Mouse (Mus musculus) intestine, embryonic 14.5 days (tissue): ENCODE measurements around the gene Chrnd. TPM values are rescaled to one million over a fixed set of nuclear protein-coding genes. Genes with fewer than 3 reads are reported as not detected.

Experiments
- ATAC-seq: fragments of 200-750 bp; cut with Nextera tagmentation; replicated peaks from 2 replicates; pipeline ENCODE4 v1.8.0; 2017; ENCODE audit warnings: low read depth, moderate number of reproducible peaks, moderate TSS enrichment, moderate library complexity; ENCODE audit not compliant: low FRiP score, low TSS enrichment
- DNase-seq: peaks from one replicate; pipeline ENCODE4 v3.0.0-alpha.2; 2018; ENCODE audit warnings: low spot score
- H3K27ac ChIP-seq: fragments of 300-500 bp; sonication (generic); 2 replicates; pipeline ENCODE4 v1.5.1; 2014; ENCODE audit warnings: low read depth, mild to moderate bottlenecking, control low read depth
- H3K27me3 ChIP-seq: fragments of 300-500 bp; sonication (generic); replicated peaks from 2 replicates; pipeline ENCODE4 v1.6.1; 2014; ENCODE audit warnings: low read length, control low read depth; ENCODE audit not compliant: control insufficient read depth, insufficient read depth
- H3K36me3 ChIP-seq: fragments of 300-500 bp; sonication (generic); 2 replicates; pipeline ENCODE4 v1.6.1; 2014; ENCODE audit warnings: low read length, control low read depth; ENCODE audit not compliant: control insufficient read depth, insufficient read depth
- H3K4me1 ChIP-seq: fragments of 300-500 bp; sonication (generic); replicated peaks from 2 replicates; pipeline ENCODE4 v1.6.1; 2014; ENCODE audit warnings: low read length, control low read depth, mixed read lengths; ENCODE audit not compliant: control insufficient read depth, insufficient read depth
- H3K4me2 ChIP-seq: fragments of 300-500 bp; sonication (generic); 2 replicates; pipeline ENCODE4 v1.6.1; 2014; ENCODE audit warnings: low read length
- H3K4me3 ChIP-seq: fragments of 300-500 bp; sonication (generic); 2 replicates; pipeline ENCODE4 v1.5.1; 2014; ENCODE audit warnings: low read depth, low read length, control low read depth, mixed read lengths
- H3K9ac ChIP-seq: fragments of 300-500 bp; sonication (generic); 2 replicates; pipeline ENCODE4 v1.6.1; 2014; ENCODE audit warnings: mild to moderate bottlenecking, low read length
- H3K9me3 ChIP-seq: fragments of 300-500 bp; sonication (generic); 2 replicates; pipeline ENCODE4 v1.6.1; 2016; ENCODE audit warnings: low read length, control low read depth; ENCODE audit not compliant: control insufficient read depth
- WGBS: fragments of 180-500 bp; shearing (Covaris S2); extraction: QIAGEN DNeasy Blood & Tissue Kit; methylation state at CpG from one replicate; pipeline ENCODE4 v1.1.7; 2014; 5-methylcytosine and 5-hydroxymethylcytosine counted together
- polyA plus RNA-seq: library from polyadenylated mRNA; unstranded; fragments of >200 nt; fragmentation: Nextera tagmentation; extraction: Ambion mirVana; gene quantifications from 2 replicates; pipeline ENCODE4 v1.2.1, GENCODE M21; 2014

Chrnd gene
- polyA plus RNA-seq: not detected in 2 replicates

- H3K4me3 ChIP-seq: no peak within 1 kb of the TSS
- WGBS: 31% methylated on average over 4 of the region's 4 CpGs
- ATAC-seq (no peak), DNase-seq (no peak)
- 0 out of 2 replicates have a peak, but pooled peaks cover 4% of the 10 kb centered on the region for H3K4me1 ChIP-seq
- H3K9ac ChIP-seq: no peak within 1 kb of the TSS
- no peaks in the 10 kb centered on the region for H3K36me3 ChIP-seq
- H3K4me2 ChIP-seq: no peak within 1 kb of the TSS
- no peak within 1 kb of the TSS for H3K27ac ChIP-seq
- no peaks in the 10 kb centered on the region for H3K9me3 ChIP-seq
- H3K27me3 ChIP-seq: peaks cover 21% of the 10 kb centered on the region
These were observed at the start of gene Chrnd for GRCm38 (mm10) chr1:87190429-87190828. TSS of gene Chrnd (plus strand) at chr1:87190607.

GRCm38 (mm10) chr1:87141550-87141949 is 48.9 kb upstream of the Chrnd start:
- no peak overlapping the region for H3K4me3 ChIP-seq
- DNase-seq (no peak), ATAC-seq (no peak)
- no peaks in the 10 kb centered on the region for H3K36me3 ChIP-seq
- H3K4me2 ChIP-seq: no peak overlapping the region
- H3K9me3 ChIP-seq: no peaks in the 10 kb centered on the region
- 79% methylated on average over 4 of the region's 4 CpGs for WGBS
- H3K27me3 ChIP-seq: peaks cover 8% of the 10 kb centered on the region; the same call in 1 of the 2 replicates
- 0 out of 2 replicates have a peak, but pooled peaks cover 9% of the 10 kb centered on the region for H3K4me1 ChIP-seq
- no peak overlapping the region for H3K9ac ChIP-seq
- no peak overlapping the region for H3K27ac ChIP-seq

- H3K27ac ChIP-seq: no peak overlapping the region
- H3K9me3 ChIP-seq: no peaks in the 10 kb centered on the region
- no peaks in the 10 kb centered on the region for H3K36me3 ChIP-seq
- peaks cover 8% of the 10 kb centered on the region; the same call in 1 of the 2 replicates for H3K27me3 ChIP-seq
- no peak overlapping the region for H3K4me2 ChIP-seq
- H3K4me1 ChIP-seq: 0 out of 2 replicates have a peak, but pooled peaks cover 9% of the 10 kb centered on the region
- ATAC-seq: no peak
- no peak for DNase-seq
- H3K9ac ChIP-seq: no peak overlapping the region
- H3K4me3 ChIP-seq: no peak overlapping the region
- 39% methylated on average over 9 of the region's 9 CpGs for WGBS
These were observed 48.0 kb upstream of the Chrnd start for GRCm38 (mm10) chr1:87142456-87142855.

GRCm38 (mm10) chr1:87143141-87143540 is 47.3 kb upstream of the Chrnd start:
- no peak overlapping the region for H3K9ac ChIP-seq

GRCm38 (mm10) chr1:87149422-87149821 is 41.0 kb upstream of the Chrnd start:
- Histone ChIP-seq H3K27me3 (peaks cover 63% of the 10 kb centered on the region), H3K9me3 (no peaks in the 10 kb centered on the region), H3K27ac (no peak overlapping the region), H3K9ac (no peak overlapping the region), H3K4me2 (no peak overlapping the region), H3K4me1 (peaks cover 7% of the 10 kb centered on the region; the same call in 1 of the 2 replicates), H3K4me3 (no peak overlapping the region), H3K36me3 (no peaks in the 10 kb centered on the region)
- ATAC-seq (no peak), DNase-seq (no peak)
- 32% methylated on average over 13 of the region's 13 CpGs for WGBS

More at GRCm38 (mm10) chr1:87143141-87143540, 47.3 kb upstream of the Chrnd start:
- no peak overlapping the region for H3K4me2 ChIP-seq
- H3K27ac ChIP-seq: no peak overlapping the region
- WGBS: 78% methylated on average over 10 of the region's 10 CpGs
- H3K4me1 ChIP-seq: 0 out of 2 replicates have a peak, but pooled peaks cover 9% of the 10 kb centered on the region
- no peak overlapping the region for H3K4me3 ChIP-seq
- ATAC-seq (no peak), DNase-seq (no peak)
- peaks cover 11% of the 10 kb centered on the region; the same call in 1 of the 2 replicates for H3K27me3 ChIP-seq
- H3K9me3 ChIP-seq: no peaks in the 10 kb centered on the region
- no peaks in the 10 kb centered on the region for H3K36me3 ChIP-seq

- Histone ChIP-seq H3K36me3 (no peaks in the 10 kb centered on the region), H3K4me3 (no peak overlapping the region), H3K27ac (no peak overlapping the region), H3K4me2 (no peak overlapping the region), H3K9ac (no peak overlapping the region), H3K4me1 (peaks cover 7% of the 10 kb centered on the region; the same call in 1 of the 2 replicates), H3K27me3 (peaks cover 75% of the 10 kb centered on the region), H3K9me3 (no peaks in the 10 kb centered on the region)
- ATAC-seq (no peak), DNase-seq (no peak)
- 88% methylated on average over 6 of the region's 6 CpGs for WGBS
These were observed 39.1 kb upstream of the Chrnd start for GRCm38 (mm10) chr1:87151286-87151685.

GRCm38 (mm10) chr1:87153776-87154500 is 36.5 kb upstream of the Chrnd start:
- H3K36me3 ChIP-seq: no peaks in the 10 kb centered on the region
- H3K27me3 ChIP-seq: peaks cover 96% of the 10 kb centered on the region
- peak overlapping the region; percentile 31 for H3K4me3 ChIP-seq
- H3K4me2 ChIP-seq: peak overlapping the region; percentile 55
- no peak for ATAC-seq
- under 1% methylated on average over 72 of the region's 72 CpGs for WGBS
- peaks cover 7% of the 10 kb centered on the region; the same call in 1 of the 2 replicates for H3K4me1 ChIP-seq
- H3K9me3 ChIP-seq: no peaks in the 10 kb centered on the region
- no peak overlapping the region for H3K27ac ChIP-seq
- H3K9ac ChIP-seq: no peak overlapping the region
- no peak for DNase-seq

- Histone ChIP-seq H3K36me3 (no peaks in the 10 kb centered on the region), H3K9me3 (no peaks in the 10 kb centered on the region), H3K4me3 (peak overlapping the region; percentile 31), H3K4me2 (peak overlapping the region; percentile 55), H3K27me3 (peaks cover 93% of the 10 kb centered on the region), H3K9ac (no peak overlapping the region), H3K27ac (no peak overlapping the region), H3K4me1 (peaks cover 7% of the 10 kb centered on the region; the same call in 1 of the 2 replicates)
- DNase-seq (peak; percentile 70), ATAC-seq (no peak)
- WGBS: 2% methylated on average over 58 of the region's 58 CpGs
These were observed 35.8 kb upstream of the Chrnd start for GRCm38 (mm10) chr1:87154501-87155120.
